Mouse (Mus musculus): ENCODE results near the gene Ttll13. TPM values are rescaled to one million over a fixed set of nuclear protein-coding genes. Genes with fewer than 3 reads are reported as not detected.
A peak's percentile ranks its signal among the peaks of the same experiment; 100 is the strongest.

The Ttll13 gene
- polyA plus RNA-seq, 1 experiment from 2014 or later, result 0.31 TPM

DNA sequence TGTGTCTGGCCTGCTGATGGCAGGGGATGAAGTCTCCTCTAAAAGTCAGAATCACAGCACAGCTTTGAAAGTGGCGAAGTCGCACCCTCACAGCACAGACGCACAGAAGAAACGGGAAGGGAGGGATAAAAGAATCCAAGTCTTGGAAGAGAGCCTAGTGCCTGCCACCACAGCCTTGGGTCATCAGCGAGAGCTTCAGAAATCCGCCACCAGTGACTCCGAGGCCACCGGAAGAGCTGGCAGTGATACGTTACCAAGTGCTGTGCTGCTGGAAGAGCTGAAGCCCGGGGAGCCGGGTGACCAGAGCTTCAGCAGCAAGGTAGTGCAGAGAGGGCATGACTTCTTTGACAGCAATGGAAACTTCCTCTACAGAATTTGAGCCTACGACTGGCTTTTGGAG, 18.4 kb downstream of the Ttll13 start:
- Histone ChIP-seq H3K27ac (ENCODE audit: low read depth, low read length) (no peak overlapping the region), H3K9me3 (replicated peaks; ENCODE audit: control insufficient read depth, low read length) (no peaks in the 10 kb centered on the region), H3K4me2 (no peak overlapping the region), H3K36me3 (ENCODE audit: control insufficient read depth, insufficient read depth, low read length) (peaks cover 10% of the 10 kb centered on the region), H3K4me1 (ENCODE audit: control insufficient read depth, insufficient read depth, low read length) (peaks cover 13% of the 10 kb centered on the region; the same call in 1 of the 2 replicates), H3K4me3 (ENCODE audit: low read depth, low read length) (no peak overlapping the region), H3K9ac (ENCODE audit: low read depth, low read length) (no peak overlapping the region), H3K27me3 (ENCODE audit: control insufficient read depth, insufficient read depth, low read length) (no peaks in the 10 kb centered on the region)
- 91% methylated on average over 12 of the region's 12 CpGs for WGBS (ENCODE audit: insufficient replicate concordance)
- ATAC-seq (replicated peaks; ENCODE audit: insufficient number of reproducible peaks, low FRiP score, low TSS enrichment), result no peak

DNA sequence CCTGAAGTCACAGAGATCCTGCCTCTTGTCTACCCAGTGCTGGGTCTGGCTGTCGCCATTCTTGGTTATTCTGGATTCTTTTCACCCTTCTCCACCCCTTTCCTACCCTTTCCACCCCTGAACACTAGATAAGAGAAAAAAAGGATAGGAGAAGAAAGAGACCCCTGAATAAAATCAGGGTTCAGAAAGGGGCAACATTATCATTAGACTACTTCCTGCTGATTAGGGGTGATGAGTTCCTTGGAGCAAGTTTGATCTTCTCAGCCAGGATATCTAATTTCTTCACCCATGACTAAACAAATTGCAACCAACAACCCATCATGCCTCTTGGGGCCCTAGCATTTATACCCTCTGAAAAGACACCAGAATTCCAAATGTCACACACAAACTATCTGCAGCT, 21.6 kb downstream of the Ttll13 start:
- H3K4me3 ChIP-seq (ENCODE audit: low read depth, low read length), result no peak overlapping the region
- WGBS (ENCODE audit: insufficient replicate concordance), result 68% methylated on average over 1 of the region's 1 CpGs
- H3K9me3 ChIP-seq (replicated peaks; ENCODE audit: control insufficient read depth, low read length), result no peaks in the 10 kb centered on the region
- no peak overlapping the region for H3K4me2 ChIP-seq
- H3K4me1 ChIP-seq (ENCODE audit: control insufficient read depth, insufficient read depth, low read length), result peaks cover 11% of the 10 kb centered on the region
- no peak overlapping the region for H3K9ac ChIP-seq (ENCODE audit: low read depth, low read length)
- H3K27ac ChIP-seq (ENCODE audit: low read depth, low read length), result no peak overlapping the region
- peaks cover 10% of the 10 kb centered on the region for H3K36me3 ChIP-seq (ENCODE audit: control insufficient read depth, insufficient read depth, low read length)
- ATAC-seq (replicated peaks; ENCODE audit: insufficient number of reproducible peaks, low FRiP score, low TSS enrichment), result no peak
- no peaks in the 10 kb centered on the region for H3K27me3 ChIP-seq (ENCODE audit: control insufficient read depth, insufficient read depth, low read length)

DNA sequence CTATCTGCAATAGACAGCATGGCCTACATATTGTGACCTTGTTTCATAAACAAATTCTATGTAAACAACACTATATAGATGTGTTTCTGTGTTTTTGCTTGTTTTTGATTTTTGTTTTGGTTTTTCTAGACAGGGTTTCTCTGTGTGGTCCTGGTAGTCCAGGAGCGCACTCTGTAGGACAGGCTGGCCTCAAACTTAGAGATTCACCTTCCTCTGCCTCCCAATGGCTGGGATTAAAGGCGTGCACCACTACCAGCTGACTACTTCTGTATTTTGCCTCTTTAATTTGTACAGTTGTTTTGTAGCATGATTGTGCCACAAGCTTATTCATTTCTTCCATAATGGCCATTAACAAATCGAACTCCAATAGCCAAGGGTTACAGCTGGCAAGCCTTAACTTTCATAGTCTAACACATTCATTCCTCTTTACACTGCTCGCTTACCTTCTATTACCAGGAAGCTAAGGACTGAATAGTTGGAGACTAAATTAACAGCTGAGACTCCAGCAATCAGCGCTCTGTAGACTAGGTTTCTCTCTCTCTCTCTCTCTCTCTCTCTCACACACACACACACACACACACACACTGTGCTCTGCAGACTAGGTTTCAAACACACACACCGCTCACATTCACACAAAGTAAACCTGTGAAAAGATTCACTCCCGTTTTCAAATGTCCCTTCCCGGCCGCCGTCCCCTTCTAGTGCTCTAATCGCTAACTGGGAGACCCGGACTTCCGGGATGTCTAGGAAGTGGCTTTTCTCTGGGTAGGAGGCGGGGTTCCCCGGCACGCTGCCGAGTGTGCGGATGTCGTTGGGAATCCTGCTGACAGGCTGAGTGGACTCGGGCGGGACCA, 22.9 kb downstream of the Ttll13 start, which contains the start of gene Vps33b:
Vps33b (plus strand) TSS at position 753 of the 854 bp plus-strand sequence.
- ATAC-seq (replicated peaks; ENCODE audit: insufficient number of reproducible peaks, low FRiP score, low TSS enrichment), result peak; percentile 86
- Histone ChIP-seq H3K4me2 (peak within 1 kb of the TSS; percentile 95), H3K4me3 (ENCODE audit: low read depth, low read length) (peak within 1 kb of the TSS; percentile 87), H3K27ac (ENCODE audit: low read depth, low read length) (peak within 1 kb of the TSS; percentile 78), H3K9me3 (replicated peaks; ENCODE audit: control insufficient read depth, low read length) (0 out of 2 replicates have a peak, but pooled peaks cover under 1% of the 10 kb centered on the region), H3K4me1 (ENCODE audit: control insufficient read depth, insufficient read depth, low read length) (peaks cover 11% of the 10 kb centered on the region), H3K9ac (ENCODE audit: low read depth, low read length) (peak within 1 kb of the TSS; percentile 85), H3K27me3 (ENCODE audit: control insufficient read depth, insufficient read depth, low read length) (no peaks in the 10 kb centered on the region), H3K36me3 (ENCODE audit: control insufficient read depth, insufficient read depth, low read length) (peaks cover 15% of the 10 kb centered on the region)
- 3% methylated on average over 21 of the region's 21 CpGs for WGBS (ENCODE audit: insufficient replicate concordance)

DNA sequence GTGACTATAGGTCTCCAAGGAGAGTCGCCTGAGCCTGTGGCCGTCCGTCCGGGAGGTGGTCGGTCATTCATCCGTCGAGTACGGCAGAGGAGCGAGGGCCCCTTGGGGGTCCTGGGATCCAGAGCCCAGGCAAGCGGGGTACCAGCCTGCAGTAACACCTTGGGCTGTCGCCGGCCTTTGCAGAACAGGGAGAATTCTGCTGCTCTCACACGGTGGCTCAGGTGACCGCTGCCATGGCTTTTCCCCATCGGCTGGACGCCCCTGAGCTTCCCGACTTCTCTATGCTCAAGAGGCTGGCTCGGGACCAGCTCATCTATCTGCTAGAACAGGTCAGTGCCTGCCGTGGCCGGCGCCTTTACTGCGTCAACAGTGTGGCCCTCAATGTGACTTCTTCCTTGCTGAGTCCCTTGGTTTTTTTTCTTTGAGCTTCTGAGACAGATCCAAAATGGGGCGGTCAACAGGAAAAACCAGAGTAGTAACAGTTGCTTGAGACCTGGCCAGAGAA, 23.6 kb downstream of the Ttll13 start:
- peaks cover 17% of the 10 kb centered on the region for H3K36me3 ChIP-seq (ENCODE audit: control insufficient read depth, insufficient read depth, low read length)
- WGBS (ENCODE audit: insufficient replicate concordance), result under 1% methylated on average over 23 of the region's 23 CpGs

DNA sequence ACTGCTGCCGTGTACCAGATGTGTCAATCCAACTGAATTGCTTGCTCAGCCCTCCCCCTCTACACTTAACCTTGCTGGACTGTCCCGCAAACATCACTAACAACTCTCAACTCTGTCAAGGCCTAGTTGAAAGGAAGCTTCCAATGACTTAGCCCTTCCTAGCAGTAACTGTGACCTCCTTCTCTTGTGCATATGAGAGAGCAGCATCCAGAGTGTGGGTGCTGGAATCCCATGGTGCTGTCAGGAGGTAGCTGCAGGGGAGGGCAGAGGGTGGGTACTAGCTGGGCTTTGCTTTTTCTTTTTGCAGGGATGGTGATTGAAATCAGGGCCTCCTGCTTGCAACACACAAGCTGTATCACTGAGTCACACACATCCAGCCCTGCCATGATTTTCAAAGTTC, 27.3 kb downstream of the Ttll13 start:
- Histone ChIP-seq H3K4me2 (no peak overlapping the region), H3K27me3 (ENCODE audit: control insufficient read depth, insufficient read depth, low read length) (no peaks in the 10 kb centered on the region), H3K36me3 (ENCODE audit: control insufficient read depth, insufficient read depth, low read length) (peaks cover 33% of the 10 kb centered on the region), H3K27ac (ENCODE audit: low read depth, low read length) (no peak overlapping the region), H3K4me1 (ENCODE audit: control insufficient read depth, insufficient read depth, low read length) (peaks cover 11% of the 10 kb centered on the region), H3K4me3 (ENCODE audit: low read depth, low read length) (no peak overlapping the region), H3K9me3 (replicated peaks; ENCODE audit: control insufficient read depth, low read length) (peaks cover 12% of the 10 kb centered on the region), H3K9ac (ENCODE audit: low read depth, low read length) (no peak overlapping the region)
- ATAC-seq (replicated peaks; ENCODE audit: insufficient number of reproducible peaks, low FRiP score, low TSS enrichment), result no peak
- WGBS (ENCODE audit: insufficient replicate concordance), result 91% methylated on average over 2 of the region's 2 CpGs

More for the DNA sequence above, 23.6 kb downstream of the Ttll13 start:
- peaks cover 6% of the 10 kb centered on the region for H3K9me3 ChIP-seq (replicated peaks; ENCODE audit: control insufficient read depth, low read length)
- H3K27ac ChIP-seq (ENCODE audit: low read depth, low read length), result peak overlapping the region; percentile 78
- ATAC-seq (replicated peaks; ENCODE audit: insufficient number of reproducible peaks, low FRiP score, low TSS enrichment), result peak; percentile 60
- peak overlapping the region; percentile 95 for H3K4me2 ChIP-seq
- no peaks in the 10 kb centered on the region for H3K27me3 ChIP-seq (ENCODE audit: control insufficient read depth, insufficient read depth, low read length)
- H3K4me3 ChIP-seq (ENCODE audit: low read depth, low read length), result peak overlapping the region; percentile 87
- H3K9ac ChIP-seq (ENCODE audit: low read depth, low read length), result peak overlapping the region; percentile 85
- H3K4me1 ChIP-seq (ENCODE audit: control insufficient read depth, insufficient read depth, low read length), result peaks cover 11% of the 10 kb centered on the region

DNA sequence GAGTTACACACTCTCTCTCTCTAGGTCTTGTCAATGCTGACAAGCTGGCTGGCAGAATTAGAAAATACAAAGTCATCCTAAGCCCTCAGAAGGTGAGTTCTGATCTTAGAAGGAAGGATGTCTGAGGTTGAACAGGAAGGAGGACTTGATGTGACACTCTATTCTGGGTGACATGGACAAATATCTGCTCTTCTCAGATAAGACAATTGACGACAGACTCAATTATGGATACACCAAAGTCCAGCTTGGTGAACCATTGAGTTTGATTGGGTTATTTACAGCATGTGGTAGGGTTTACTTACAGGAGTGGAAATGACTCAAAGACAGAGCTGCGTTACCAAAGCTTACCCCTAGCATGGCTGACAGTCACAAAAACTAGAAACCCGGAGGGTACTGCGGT, 30.2 kb downstream of the Ttll13 start:
- Histone ChIP-seq H3K4me3 (ENCODE audit: low read depth, low read length) (no peak overlapping the region), H3K4me2 (no peak overlapping the region), H3K4me1 (ENCODE audit: control insufficient read depth, insufficient read depth, low read length) (no peaks in the 10 kb centered on the region), H3K36me3 (ENCODE audit: control insufficient read depth, insufficient read depth, low read length) (peaks cover 33% of the 10 kb centered on the region), H3K9me3 (replicated peaks; ENCODE audit: control insufficient read depth, low read length) (peaks cover 12% of the 10 kb centered on the region), H3K27me3 (ENCODE audit: control insufficient read depth, insufficient read depth, low read length) (no peaks in the 10 kb centered on the region), H3K27ac (ENCODE audit: low read depth, low read length) (no peak overlapping the region), H3K9ac (ENCODE audit: low read depth, low read length) (no peak overlapping the region)
- 92% methylated on average over 4 of the region's 4 CpGs for WGBS (ENCODE audit: insufficient replicate concordance)
- ATAC-seq (replicated peaks; ENCODE audit: insufficient number of reproducible peaks, low FRiP score, low TSS enrichment), result no peak

DNA sequence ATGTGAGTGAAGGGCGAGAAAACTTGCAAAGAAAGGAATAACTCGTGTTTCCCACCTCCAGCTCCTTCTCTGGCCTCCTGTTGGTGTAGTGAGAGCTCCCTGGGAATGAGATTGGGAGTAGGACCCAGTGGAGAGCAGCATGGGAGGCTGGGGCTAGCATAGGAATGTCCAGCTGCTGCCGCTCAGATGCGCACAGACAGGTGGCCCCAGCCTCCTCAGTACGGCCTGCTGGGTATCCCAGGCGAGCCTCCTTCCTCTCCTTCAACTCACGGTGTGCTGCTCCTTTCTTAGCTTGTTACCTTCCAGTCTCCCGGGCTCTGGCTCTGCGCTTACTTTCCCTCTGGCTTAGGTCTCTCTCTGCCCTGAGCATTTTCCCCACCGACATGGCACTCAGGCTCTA, 33.9 kb downstream of the Ttll13 start:
- no peak for ATAC-seq (replicated peaks; ENCODE audit: insufficient number of reproducible peaks, low FRiP score, low TSS enrichment)
- Histone ChIP-seq H3K4me1 (ENCODE audit: control insufficient read depth, insufficient read depth, low read length) (no peaks in the 10 kb centered on the region), H3K9me3 (replicated peaks; ENCODE audit: control insufficient read depth, low read length) (peaks cover 3% of the 10 kb centered on the region), H3K36me3 (ENCODE audit: control insufficient read depth, insufficient read depth, low read length) (peaks cover 23% of the 10 kb centered on the region), H3K4me3 (ENCODE audit: low read depth, low read length) (no peak overlapping the region), H3K9ac (ENCODE audit: low read depth, low read length) (no peak overlapping the region), H3K27ac (ENCODE audit: low read depth, low read length) (no peak overlapping the region), H3K27me3 (ENCODE audit: control insufficient read depth, insufficient read depth, low read length) (no peaks in the 10 kb centered on the region), H3K4me2 (no peak overlapping the region)
- 74% methylated on average over 10 of the region's 10 CpGs for WGBS (ENCODE audit: insufficient replicate concordance)

DNA sequence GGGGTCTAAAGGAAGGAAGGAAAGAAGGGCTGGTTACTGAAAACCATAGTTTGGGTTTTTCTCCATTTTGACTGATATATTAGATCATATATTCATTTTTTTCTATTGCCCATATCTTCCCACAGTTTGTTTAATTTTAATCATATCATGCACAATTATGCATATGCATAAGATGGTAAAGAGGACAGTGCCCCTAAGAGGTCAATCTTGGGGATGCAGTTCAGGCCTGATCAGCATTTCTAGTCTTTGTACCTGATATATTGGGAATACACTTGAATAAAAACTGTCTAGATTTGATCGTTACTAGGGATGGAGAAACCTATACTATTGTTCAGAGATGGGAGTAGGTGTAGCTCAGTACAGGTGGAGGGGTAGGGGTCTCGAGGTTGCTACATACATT, 34.8 kb downstream of the Ttll13 start:
- Histone ChIP-seq H3K36me3 (ENCODE audit: control insufficient read depth, insufficient read depth, low read length) (peaks cover 23% of the 10 kb centered on the region), H3K4me2 (no peak overlapping the region), H3K9me3 (replicated peaks; ENCODE audit: control insufficient read depth, low read length) (no peaks in the 10 kb centered on the region), H3K4me3 (ENCODE audit: low read depth, low read length) (no peak overlapping the region), H3K4me1 (ENCODE audit: control insufficient read depth, insufficient read depth, low read length) (no peaks in the 10 kb centered on the region), H3K9ac (ENCODE audit: low read depth, low read length) (no peak overlapping the region), H3K27me3 (ENCODE audit: control insufficient read depth, insufficient read depth, low read length) (no peaks in the 10 kb centered on the region), H3K27ac (ENCODE audit: low read depth, low read length) (no peak overlapping the region)
- ATAC-seq (replicated peaks; ENCODE audit: insufficient number of reproducible peaks, low FRiP score, low TSS enrichment), result no peak
- WGBS (ENCODE audit: insufficient replicate concordance), result 81% methylated on average over 2 of the region's 2 CpGs

All from heart, embryonic 11.5 days (tissue).